Mouse (Mus musculus): ENCODE measurements at regions not wholly inside any gene's neighbourhood (a gene's known extent, or its start where the extent isn't known, plus 50 kb on each side); places are given as distances from the start of the nearest gene placed in this dataset.
"Not testable (repeated sequence)": the region's sequence is repeated elsewhere in the genome, so short reads cannot be mapped to it uniquely, and the experiment has no call there.

DNA sequence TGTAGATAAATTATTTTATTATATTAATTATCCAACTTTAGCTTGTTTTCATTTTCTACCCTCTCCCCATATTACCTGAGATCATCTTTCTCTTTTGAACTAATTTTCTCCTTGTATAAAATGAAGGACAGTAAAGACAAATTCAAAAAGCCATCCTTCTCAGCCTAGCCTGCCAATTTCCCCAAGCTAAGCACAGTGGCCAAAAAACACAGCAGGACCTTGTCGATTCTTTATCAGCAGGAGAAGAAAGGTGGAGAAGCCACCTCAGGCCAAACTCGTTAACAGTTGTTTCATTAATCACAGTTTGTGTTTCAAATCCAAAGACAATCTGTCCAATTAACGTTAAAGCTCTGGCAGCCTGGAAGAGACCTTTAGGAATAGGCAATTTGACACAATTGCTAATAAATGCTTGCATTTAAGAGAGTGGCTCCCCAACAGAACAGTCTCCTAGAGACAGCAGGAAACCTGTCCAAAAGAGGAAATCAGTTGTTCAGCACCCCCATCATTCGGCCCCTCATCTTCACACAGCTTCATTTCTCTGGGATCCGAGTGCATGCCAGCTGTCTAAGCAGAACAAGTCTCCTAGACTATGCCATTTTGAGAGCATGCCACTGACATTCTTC, 135.7 kb upstream of the Tlr4 start:
- Histone ChIP-seq H3K4me1 (ENCODE audit: control insufficient read depth, insufficient read depth, low read length) (no peaks in the 10 kb centered on the region), H3K4me3 (replicated peaks; ENCODE audit: extremely low read depth, low read depth, low read length) (no peak overlapping the region)
- no peak for DNase-seq
- WGBS, result 29% methylated on average over 5 of the region's 5 CpGs
- TF ChIP-seq POLR2A (IDR thresholded peaks at IDR 0.05; ENCODE audit: borderline replicate concordance, extremely low read depth, low read depth, low read length) (no peak), CTCF (IDR thresholded peaks at IDR 0.05; ENCODE audit: insufficient read depth, low read length) (no peak)

DNA sequence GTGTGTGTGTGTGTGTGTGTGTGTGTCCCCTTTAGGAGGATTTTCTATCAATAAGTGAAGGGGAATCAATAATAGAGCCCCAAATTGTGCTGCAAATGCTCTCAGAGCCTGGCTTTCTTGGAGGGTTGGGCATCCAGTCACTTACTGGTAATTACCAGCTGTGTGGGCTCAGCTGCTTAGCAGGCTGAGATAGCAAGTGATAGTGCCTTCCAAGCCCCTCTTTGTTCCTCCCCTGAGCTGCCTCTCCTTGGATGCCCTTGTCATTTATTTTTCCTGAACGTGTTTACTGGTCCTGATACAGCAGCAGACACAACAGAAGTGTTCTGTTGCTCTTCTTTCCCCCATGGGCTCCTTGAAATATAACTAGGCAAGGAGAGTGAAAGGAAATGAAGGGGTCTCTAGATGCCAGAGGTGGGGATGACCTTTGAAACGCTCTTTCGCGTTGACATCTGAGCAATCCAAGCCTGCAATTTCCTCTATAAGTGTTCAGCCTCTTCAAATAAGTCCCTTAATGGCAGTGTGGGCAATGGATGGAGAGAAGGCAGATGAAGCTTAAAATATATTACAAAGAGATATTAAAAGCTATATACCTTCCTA, 133.3 kb upstream of the Tlr4 start:
- 61% methylated on average over 4 of the region's 4 CpGs for whole genome bisulfite sequencing
- no peak for DNase-seq
- Histone ChIP-seq H3K4me3 (replicated peaks; ENCODE audit: extremely low read depth, low read depth, low read length) (no peak overlapping the region), H3K4me1 (ENCODE audit: control insufficient read depth, insufficient read depth, low read length) (no peaks in the 10 kb centered on the region)
- TF ChIP-seq POLR2A (IDR thresholded peaks at IDR 0.05; ENCODE audit: borderline replicate concordance, extremely low read depth, low read depth, low read length), result no peak
- no peak for TF ChIP-seq CTCF (IDR thresholded peaks at IDR 0.05; ENCODE audit: insufficient read depth, low read length)

DNA sequence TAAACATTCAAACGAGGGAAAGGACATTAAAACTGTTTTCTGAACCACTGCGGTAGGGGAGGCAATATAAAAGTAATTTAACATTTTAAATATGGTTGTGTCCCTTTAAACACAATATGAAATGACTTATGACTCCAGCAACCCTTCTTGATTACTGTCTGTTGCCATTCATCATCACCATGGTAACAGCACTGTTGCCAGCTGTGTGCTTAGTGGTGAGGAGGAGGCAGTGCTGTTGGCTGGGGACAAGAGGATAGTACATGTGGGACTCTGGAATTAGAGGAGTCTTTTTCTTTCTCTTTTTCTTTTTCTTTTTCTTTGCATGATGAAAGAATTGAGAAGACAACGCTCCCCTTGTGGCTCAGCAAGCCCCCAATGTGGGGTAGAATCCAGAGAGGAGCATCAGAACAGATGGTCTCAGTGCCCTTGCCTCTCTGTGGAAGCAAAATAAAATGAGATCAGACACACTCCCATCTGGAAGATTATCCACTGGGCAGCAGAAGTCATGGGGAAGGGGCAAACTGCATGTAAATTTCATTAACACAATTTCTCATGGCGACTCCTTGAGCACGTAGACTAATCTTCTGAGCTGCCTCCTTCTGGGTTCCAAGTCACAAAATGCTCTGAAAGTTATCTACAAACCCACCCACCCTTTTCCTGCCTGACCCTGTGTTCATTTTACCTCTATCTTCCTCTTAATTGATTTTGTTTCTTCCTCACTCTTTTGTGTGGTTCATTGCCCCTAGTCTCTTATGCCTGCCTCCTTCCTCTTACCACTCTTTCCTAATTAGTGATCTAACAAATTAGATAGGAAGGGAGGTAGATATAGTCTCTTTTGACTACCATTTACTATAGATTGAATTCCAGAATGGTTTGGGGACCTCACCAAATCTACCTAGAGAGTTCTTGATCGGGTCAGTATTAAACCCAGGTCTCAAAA, 111.3 kb upstream of the Tlr4 start:
- no peak overlapping the region for H3K4me3 ChIP-seq (replicated peaks; ENCODE audit: extremely low read depth, low read depth, low read length)
- WGBS, result 63% methylated on average over 6 of the region's 6 CpGs
- no peaks in the 10 kb centered on the region for H3K4me1 ChIP-seq (ENCODE audit: control insufficient read depth, insufficient read depth, low read length)
- TF ChIP-seq CTCF (IDR thresholded peaks at IDR 0.05; ENCODE audit: insufficient read depth, low read length), result no peak
- no peak for DNase-seq

DNA sequence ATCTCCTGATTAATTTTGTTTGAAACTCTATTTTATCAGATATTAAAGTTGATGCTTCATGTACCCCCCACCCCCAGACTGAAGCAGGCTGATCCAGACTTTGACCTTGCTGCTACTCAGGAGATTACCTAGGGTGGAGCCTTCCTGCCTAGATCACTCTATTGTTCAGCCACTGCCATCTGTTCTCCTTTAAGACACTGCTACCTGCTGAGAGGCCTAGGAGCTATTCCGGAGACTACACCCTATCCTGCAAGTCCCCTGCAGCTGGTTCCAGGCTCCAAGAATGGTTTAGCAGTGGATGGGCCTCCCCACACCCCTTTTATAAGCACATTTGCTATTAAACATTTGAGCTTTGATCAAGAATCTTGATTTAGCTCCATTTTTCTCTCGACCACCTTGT, 90.0 kb upstream of the Tlr4 start:
- TF ChIP-seq CTCF (IDR thresholded peaks at IDR 0.05; ENCODE audit: insufficient read depth, low read length), result no peak
- TF ChIP-seq POLR2A (IDR thresholded peaks at IDR 0.05; ENCODE audit: borderline replicate concordance, extremely low read depth, low read depth, low read length), result no peak
- 21% methylated on average over 2 of the region's 2 CpGs for WGBS
- no peak for DNase-seq
- Histone ChIP-seq H3K4me3 (replicated peaks; ENCODE audit: extremely low read depth, low read depth, low read length) (no peak overlapping the region), H3K4me1 (ENCODE audit: control insufficient read depth, insufficient read depth, low read length) (no peaks in the 10 kb centered on the region)

DNA sequence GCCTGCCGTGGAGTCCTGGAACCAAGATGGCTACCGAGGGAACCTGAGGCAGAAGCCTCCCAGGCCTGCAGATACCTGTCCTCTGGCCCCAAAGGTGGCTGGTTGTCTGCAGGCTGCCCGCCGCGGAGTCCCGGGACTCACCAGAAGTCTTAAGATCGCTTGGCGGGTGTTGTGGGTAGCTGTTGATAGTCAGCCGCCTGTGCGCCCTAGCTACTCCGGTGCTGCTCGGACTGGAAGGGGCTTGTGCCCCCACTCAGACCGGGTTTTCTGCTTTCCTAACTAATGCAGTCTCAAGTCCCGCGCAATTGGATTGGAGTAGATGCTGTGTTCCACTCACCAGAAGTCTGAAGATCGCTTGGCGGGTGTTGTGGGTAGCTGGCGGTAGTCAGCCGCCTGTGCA, 84.0 kb upstream of the Tlr4 start:
- 89% methylated on average over 19 of the region's 19 CpGs for WGBS
- H3K4me1 ChIP-seq (ENCODE audit: control insufficient read depth, insufficient read depth, low read length); H3K4me3 ChIP-seq (replicated peaks; ENCODE audit: extremely low read depth, low read depth, low read length); DNase-seq: not testable (repeated sequence)

DNA sequence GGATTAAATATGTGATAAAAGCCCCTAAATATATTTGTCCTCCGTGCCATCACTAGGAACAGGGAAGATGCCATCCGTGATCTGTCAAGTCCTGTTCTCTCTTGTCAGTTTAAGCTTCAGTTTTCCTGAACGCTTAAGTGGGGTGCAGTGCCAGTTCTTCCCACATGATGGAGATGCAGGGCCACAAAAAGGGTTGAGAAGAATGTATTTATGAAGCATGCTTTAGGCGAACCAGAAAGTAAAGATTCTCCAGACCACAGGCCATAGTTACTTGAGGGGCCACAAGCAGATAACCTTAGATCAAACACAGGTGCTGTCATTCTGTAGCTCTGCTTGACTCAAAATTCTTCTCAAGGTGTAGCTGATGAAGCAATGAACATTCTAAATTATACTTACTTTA, 58.6 kb upstream of the Tlr4 start:
- TF ChIP-seq POLR2A (IDR thresholded peaks at IDR 0.05; ENCODE audit: borderline replicate concordance, extremely low read depth, low read depth, low read length), result no peak
- peak; percentile 46 for TF ChIP-seq CTCF (IDR thresholded peaks at IDR 0.05; ENCODE audit: insufficient read depth, low read length)
- Histone ChIP-seq H3K4me3 (replicated peaks; ENCODE audit: extremely low read depth, low read depth, low read length) (no peak overlapping the region), H3K4me1 (ENCODE audit: control insufficient read depth, insufficient read depth, low read length) (no peaks in the 10 kb centered on the region)
- WGBS, result 23% methylated on average over 4 of the region's 4 CpGs
- DNase-seq, result peak; percentile 37

All from lung, adult 2 months (tissue).